Mouse (Mus musculus): Measurements from ENCODE around the gene Ifitm5. TPM values are rescaled to one million over a fixed set of nuclear protein-coding genes. Genes with fewer than 3 reads are reported as not detected.
A peak's percentile ranks its signal among the peaks of the same experiment; 100 is the strongest.
"Not testable (repeated sequence)": the region's sequence is repeated elsewhere in the genome, so short reads cannot be mapped to it uniquely, and the experiment has no call there.

The Ifitm5 gene
- polyA plus RNA-seq, 1 experiment from 2014 or later = 2.4 TPM

GRCm38 (mm10) chr7:140982971-140983370 is 32.9 kb upstream of the Ifitm5 start:
- no peaks in the 10 kb centered on the region for H3K4me1 ChIP-seq (ENCODE audit: control insufficient read depth, insufficient read depth, low read length)
- ATAC-seq = no peak
- no peak overlapping the region for H3K4me3 ChIP-seq (ENCODE audit: low read length)
- no peak overlapping the region for H3K4me2 ChIP-seq (ENCODE audit: low read depth, low read length)
- 91% methylated on average over 7 of the region's 7 CpGs for WGBS
- no peaks in the 10 kb centered on the region for H3K27me3 ChIP-seq (replicated peaks; ENCODE audit: control insufficient read depth, insufficient read depth, low read length)
- no peak overlapping the region for H3K9ac ChIP-seq (ENCODE audit: low read depth, low read length)
- H3K27ac ChIP-seq (ENCODE audit: low read length) = no peak overlapping the region
- H3K36me3 ChIP-seq (ENCODE audit: control insufficient read depth, insufficient read depth, low read length) = no peaks in the 10 kb centered on the region
- H3K9me3 ChIP-seq (ENCODE audit: control insufficient read depth, low read length) = no peaks in the 10 kb centered on the region

GRCm38 (mm10) chr7:140981704-140982103 is 31.6 kb upstream of the Ifitm5 start:
- Histone ChIP-seq H3K9ac (ENCODE audit: low read depth, low read length) (no peak overlapping the region), H3K4me1 (ENCODE audit: control insufficient read depth, insufficient read depth, low read length) (no peaks in the 10 kb centered on the region), H3K27ac (ENCODE audit: low read length) (no peak overlapping the region), H3K4me3 (ENCODE audit: low read length) (no peak overlapping the region), H3K9me3 (ENCODE audit: control insufficient read depth, low read length) (no peaks in the 10 kb centered on the region), H3K27me3 (replicated peaks; ENCODE audit: control insufficient read depth, insufficient read depth, low read length) (no peaks in the 10 kb centered on the region), H3K4me2 (ENCODE audit: low read depth, low read length) (no peak overlapping the region), H3K36me3 (ENCODE audit: control insufficient read depth, insufficient read depth, low read length) (no peaks in the 10 kb centered on the region)
- 93% methylated on average over 8 of the region's 8 CpGs for WGBS
- no peak for ATAC-seq

- not testable (repeated sequence) for H3K4me2 ChIP-seq (ENCODE audit: low read depth, low read length); H3K9ac ChIP-seq (ENCODE audit: low read depth, low read length); H3K36me3 ChIP-seq (ENCODE audit: control insufficient read depth, insufficient read depth, low read length); H3K4me3 ChIP-seq (ENCODE audit: low read length); H3K27ac ChIP-seq (ENCODE audit: low read length); ATAC-seq; H3K27me3 ChIP-seq (replicated peaks; ENCODE audit: control insufficient read depth, insufficient read depth, low read length); H3K9me3 ChIP-seq (ENCODE audit: control insufficient read depth, low read length)
- peaks cover 16% of the 10 kb centered on the region for H3K4me1 ChIP-seq (ENCODE audit: control insufficient read depth, insufficient read depth, low read length)
- 89% methylated on average over 9 of the region's 9 CpGs for WGBS
Observed at GRCm38 (mm10) chr7:140976720-140977119, 26.6 kb upstream of the Ifitm5 start.

GRCm38 (mm10) chr7:140975465-140975864 is 25.4 kb upstream of the Ifitm5 start:
- Histone ChIP-seq H3K9ac (ENCODE audit: low read depth, low read length) (no peak overlapping the region), H3K27me3 (replicated peaks; ENCODE audit: control insufficient read depth, insufficient read depth, low read length) (no peaks in the 10 kb centered on the region), H3K4me2 (ENCODE audit: low read depth, low read length) (no peak overlapping the region), H3K4me1 (ENCODE audit: control insufficient read depth, insufficient read depth, low read length) (peaks cover 26% of the 10 kb centered on the region), H3K4me3 (ENCODE audit: low read length) (no peak overlapping the region), H3K36me3 (ENCODE audit: control insufficient read depth, insufficient read depth, low read length) (no peaks in the 10 kb centered on the region), H3K9me3 (ENCODE audit: control insufficient read depth, low read length) (no peaks in the 10 kb centered on the region), H3K27ac (ENCODE audit: low read length) (no peak overlapping the region)
- ATAC-seq = no peak
- WGBS = 18% methylated on average over 3 of the region's 3 CpGs

- Histone ChIP-seq H3K27ac (ENCODE audit: low read length) (peak overlapping the region; percentile 36), H3K9ac (ENCODE audit: low read depth, low read length) (no peak overlapping the region)
- 24% methylated on average over 9 of the region's 9 CpGs for WGBS
Observed at GRCm38 (mm10) chr7:140974940-140975339, 24.8 kb upstream of the Ifitm5 start.

GRCm38 (mm10) chr7:140973396-140974165 is 23.5 kb upstream of the Ifitm5 start:
- Histone ChIP-seq H3K27ac (ENCODE audit: low read length) (peak overlapping the region; percentile 72), H3K27me3 (replicated peaks; ENCODE audit: control insufficient read depth, insufficient read depth, low read length) (no peaks in the 10 kb centered on the region), H3K36me3 (ENCODE audit: control insufficient read depth, insufficient read depth, low read length) (no peaks in the 10 kb centered on the region), H3K4me1 (ENCODE audit: control insufficient read depth, insufficient read depth, low read length) (peaks cover 30% of the 10 kb centered on the region), H3K9me3 (ENCODE audit: control insufficient read depth, low read length) (no peaks in the 10 kb centered on the region), H3K4me3 (ENCODE audit: low read length) (no peak overlapping the region), H3K9ac (ENCODE audit: low read depth, low read length) (peak overlapping the region; percentile 30; the same call in 1 of the 2 replicates), H3K4me2 (ENCODE audit: low read depth, low read length) (no peak overlapping the region)
- no peak for ATAC-seq
- 41% methylated on average over 14 of the region's 14 CpGs for WGBS

More at GRCm38 (mm10) chr7:140974940-140975339, 24.8 kb upstream of the Ifitm5 start:
- Histone ChIP-seq H3K4me2 (ENCODE audit: low read depth, low read length) (no peak overlapping the region), H3K36me3 (ENCODE audit: control insufficient read depth, insufficient read depth, low read length) (no peaks in the 10 kb centered on the region), H3K4me1 (ENCODE audit: control insufficient read depth, insufficient read depth, low read length) (peaks cover 26% of the 10 kb centered on the region), H3K9me3 (ENCODE audit: control insufficient read depth, low read length) (no peaks in the 10 kb centered on the region), H3K27me3 (replicated peaks; ENCODE audit: control insufficient read depth, insufficient read depth, low read length) (no peaks in the 10 kb centered on the region), H3K4me3 (ENCODE audit: low read length) (no peak overlapping the region)
- ATAC-seq = no peak

GRCm38 (mm10) chr7:140971479-140972171 is 21.5 kb upstream of the Ifitm5 start:
- Histone ChIP-seq H3K27ac (ENCODE audit: low read length) (peak overlapping the region; percentile 92), H3K4me2 (ENCODE audit: low read depth, low read length) (no peak overlapping the region), H3K36me3 (ENCODE audit: control insufficient read depth, insufficient read depth, low read length) (no peaks in the 10 kb centered on the region), H3K27me3 (replicated peaks; ENCODE audit: control insufficient read depth, insufficient read depth, low read length) (no peaks in the 10 kb centered on the region), H3K9ac (ENCODE audit: low read depth, low read length) (0 out of 2 replicates have a peak overlapping the region, but pooled peaks have one; percentile 29), H3K9me3 (ENCODE audit: control insufficient read depth, low read length) (no peaks in the 10 kb centered on the region), H3K4me1 (ENCODE audit: control insufficient read depth, insufficient read depth, low read length) (peaks cover 36% of the 10 kb centered on the region), H3K4me3 (ENCODE audit: low read length) (no peak overlapping the region)
- 47% methylated on average over 8 of the region's 8 CpGs for WGBS
- peak; percentile 72 for ATAC-seq

GRCm38 (mm10) chr7:140970931-140971330 is 20.8 kb upstream of the Ifitm5 start:
- no peak overlapping the region for H3K4me2 ChIP-seq (ENCODE audit: low read depth, low read length)
- no peaks in the 10 kb centered on the region for H3K9me3 ChIP-seq (ENCODE audit: control insufficient read depth, low read length)
- 39% methylated on average over 7 of the region's 7 CpGs for WGBS
- no peaks in the 10 kb centered on the region for H3K27me3 ChIP-seq (replicated peaks; ENCODE audit: control insufficient read depth, insufficient read depth, low read length)
- H3K9ac ChIP-seq (ENCODE audit: low read depth, low read length) = 0 out of 2 replicates have a peak overlapping the region, but pooled peaks have one; percentile 2
- H3K4me1 ChIP-seq (ENCODE audit: control insufficient read depth, insufficient read depth, low read length) = peaks cover 36% of the 10 kb centered on the region
- no peak overlapping the region for H3K4me3 ChIP-seq (ENCODE audit: low read length)
- H3K27ac ChIP-seq (ENCODE audit: low read length) = peak overlapping the region; percentile 92
- no peaks in the 10 kb centered on the region for H3K36me3 ChIP-seq (ENCODE audit: control insufficient read depth, insufficient read depth, low read length)
- ATAC-seq = 0 out of 2 replicates have a peak, but pooled peaks have one; percentile 11

- ATAC-seq; H3K27me3 ChIP-seq (replicated peaks; ENCODE audit: control insufficient read depth, insufficient read depth, low read length); H3K27ac ChIP-seq (ENCODE audit: low read length); H3K9me3 ChIP-seq (ENCODE audit: control insufficient read depth, low read length); H3K36me3 ChIP-seq (ENCODE audit: control insufficient read depth, insufficient read depth, low read length): not testable (repeated sequence)
- WGBS = 33% methylated on average over 3 of the region's 3 CpGs
- Histone ChIP-seq H3K4me2 (ENCODE audit: low read depth, low read length) (peak overlapping the region; percentile 51), H3K4me3 (ENCODE audit: low read length) (peak overlapping the region; percentile 17; the same call in 1 of the 2 replicates), H3K4me1 (ENCODE audit: control insufficient read depth, insufficient read depth, low read length) (peaks cover 30% of the 10 kb centered on the region), H3K9ac (ENCODE audit: low read depth, low read length) (0 out of 2 replicates have a peak overlapping the region, but pooled peaks have one; percentile 3)
Observed at GRCm38 (mm10) chr7:140968710-140969109, 18.6 kb upstream of the Ifitm5 start.
